Mouse (Mus musculus): Measurements from ENCODE around the gene Cdc42bpg. TPM values are rescaled to one million over a fixed set of nuclear protein-coding genes. Genes with fewer than 3 reads are reported as not detected.
"Not testable (repeated sequence)": the region's sequence is repeated elsewhere in the genome, so short reads cannot be mapped to it uniquely, and the experiment has no call there.

The Cdc42bpg gene
- total RNA-seq, 2 experiments from 2014 or later: 8.2 to 10.0 TPM

- DNase-seq: peak; percentile 76
Observed at GRCm38 (mm10) chr19:6277661-6278438, 28.4 kb upstream of the Cdc42bpg start.

- no peak for DNase-seq
Observed at GRCm38 (mm10) chr19:6278439-6279073, 27.7 kb upstream of the Cdc42bpg start.

- DNase-seq: no peak
Observed at GRCm38 (mm10) chr19:6279481-6280144, 26.6 kb upstream of the Cdc42bpg start.

- no peak for DNase-seq
Observed at GRCm38 (mm10) chr19:6280554-6280953, 25.7 kb upstream of the Cdc42bpg start.

- DNase-seq: no peak
Observed at GRCm38 (mm10) chr19:6281122-6282020, 24.9 kb upstream of the Cdc42bpg start.

GRCm38 (mm10) chr19:6283001-6283400, 23.3 kb upstream of the Cdc42bpg start:
- DNase-seq: no peak

GRCm38 (mm10) chr19:6284502-6284901, 21.8 kb upstream of the Cdc42bpg start:
- peak; percentile 49 for DNase-seq

- DNase-seq: no peak
Observed at GRCm38 (mm10) chr19:6285226-6285625, 21.0 kb upstream of the Cdc42bpg start.

- no peak for DNase-seq
Observed at GRCm38 (mm10) chr19:6285632-6286433, 20.4 kb upstream of the Cdc42bpg start.

GRCm38 (mm10) chr19:6286434-6287401, 19.5 kb upstream of the Cdc42bpg start:
- peak; percentile 43 for DNase-seq

GRCm38 (mm10) chr19:6288236-6288894, 17.9 kb upstream of the Cdc42bpg start:
- no peak for DNase-seq

- no peak for DNase-seq
Observed at GRCm38 (mm10) chr19:6289696-6290238, 16.5 kb upstream of the Cdc42bpg start.

- not testable (repeated sequence) for DNase-seq
Observed at GRCm38 (mm10) chr19:6290720-6291116, 15.5 kb upstream of the Cdc42bpg start.

GRCm38 (mm10) chr19:6291117-6291781, 15.0 kb upstream of the Cdc42bpg start:
- DNase-seq: peak; percentile 59

GRCm38 (mm10) chr19:6292262-6292661, 14.0 kb upstream of the Cdc42bpg start:
- DNase-seq: no peak

GRCm38 (mm10) chr19:6294301-6294700, 12.0 kb upstream of the Cdc42bpg start:
- no peak for DNase-seq

GRCm38 (mm10) chr19:6296551-6297210, 9.6 kb upstream of the Cdc42bpg start:
- DNase-seq: no peak

- DNase-seq: no peak
Observed at GRCm38 (mm10) chr19:6297641-6298040, 8.6 kb upstream of the Cdc42bpg start.

All from heart, postnatal 4 days (tissue).